Mouse (Mus musculus) adrenal gland, adult 8-10 months (tissue): ENCODE measurements at regions not wholly inside any gene's neighbourhood (a gene's known extent, or its start where the extent isn't known, plus 50 kb on each side); places are given as distances from the start of the nearest gene placed in this dataset.

ENCODE experiments used
- DNase-seq: peaks from one replicate; pipeline ENCODE4 v3.0.0; 2022

- no peak for DNase-seq
Measured at GRCm38 (mm10) chr16:9354331-9355030, 524.6 kb downstream of the 1810013L24Rik start.

DNA sequence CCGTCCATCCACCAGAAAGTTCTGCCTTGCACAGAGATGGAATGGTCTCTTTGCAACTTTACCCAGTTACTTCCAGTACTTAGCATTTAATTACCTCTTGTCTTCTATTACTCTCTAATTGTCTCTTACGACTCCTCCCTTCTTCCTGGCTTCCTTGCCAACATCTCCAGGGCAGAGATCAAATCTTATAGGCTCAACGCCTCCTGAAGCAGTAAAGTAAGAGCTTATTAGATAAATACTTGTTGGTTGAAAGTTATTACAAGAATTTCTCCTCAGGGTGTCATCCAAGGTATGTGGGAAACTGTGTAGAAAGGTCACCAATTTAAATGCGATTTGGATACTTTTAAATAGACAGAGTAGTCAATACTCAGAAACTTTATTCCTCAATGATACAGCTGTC is 528.8 kb downstream of the 1810013L24Rik start:
- DNase-seq, result no peak

DNA sequence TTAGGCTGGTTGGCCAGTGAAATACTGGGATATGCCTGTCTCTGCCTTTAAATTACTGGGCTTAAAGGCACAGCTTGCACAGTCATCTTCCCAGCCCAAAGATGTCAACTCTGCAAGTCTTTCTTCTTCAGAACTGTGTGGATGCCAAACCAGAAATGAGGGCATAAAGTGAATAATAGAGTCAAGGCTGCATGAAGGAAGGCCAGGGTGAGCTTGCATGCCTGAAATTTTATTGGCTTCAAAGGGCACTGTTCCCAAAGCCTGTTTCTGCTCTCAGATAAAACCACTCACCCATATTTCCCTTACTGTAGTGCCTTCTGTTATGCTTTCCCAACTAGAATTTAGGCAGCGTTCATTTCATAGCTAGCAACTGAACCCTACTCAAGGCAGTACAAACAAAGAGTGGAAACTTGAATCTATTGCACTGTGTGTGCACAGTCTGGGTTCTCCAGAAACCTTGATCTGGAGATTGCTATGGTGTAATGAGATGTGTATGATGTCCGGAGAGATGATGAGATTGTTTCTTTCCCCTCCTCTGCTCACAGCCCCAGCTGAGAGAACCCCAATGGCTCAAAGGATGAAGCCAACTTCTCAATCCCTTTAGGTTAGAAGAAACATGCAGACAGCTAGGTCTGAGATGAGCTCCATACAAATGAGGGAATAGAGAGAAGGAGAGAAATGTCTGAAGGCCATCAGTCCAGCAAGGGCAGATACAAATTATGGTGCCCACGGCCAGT is 529.7 kb downstream of the 1810013L24Rik start:
- DNase-seq, result peak; percentile 58

- DNase-seq, result no peak
Measured at GRCm38 (mm10) chr16:9360741-9361255, 530.9 kb downstream of the 1810013L24Rik start.

- no peak for DNase-seq
Measured at GRCm38 (mm10) chr16:9362116-9362515, 532.2 kb downstream of the 1810013L24Rik start.

- DNase-seq, result no peak
Measured at GRCm38 (mm10) chr16:9364105-9364504, 534.2 kb downstream of the 1810013L24Rik start.

GRCm38 (mm10) chr16:9390986-9391385 is 561.1 kb downstream of the 1810013L24Rik start:
- no peak for DNase-seq

- DNase-seq, result no peak
Measured at GRCm38 (mm10) chr16:9404736-9405135, 574.8 kb downstream of the 1810013L24Rik start.

DNA sequence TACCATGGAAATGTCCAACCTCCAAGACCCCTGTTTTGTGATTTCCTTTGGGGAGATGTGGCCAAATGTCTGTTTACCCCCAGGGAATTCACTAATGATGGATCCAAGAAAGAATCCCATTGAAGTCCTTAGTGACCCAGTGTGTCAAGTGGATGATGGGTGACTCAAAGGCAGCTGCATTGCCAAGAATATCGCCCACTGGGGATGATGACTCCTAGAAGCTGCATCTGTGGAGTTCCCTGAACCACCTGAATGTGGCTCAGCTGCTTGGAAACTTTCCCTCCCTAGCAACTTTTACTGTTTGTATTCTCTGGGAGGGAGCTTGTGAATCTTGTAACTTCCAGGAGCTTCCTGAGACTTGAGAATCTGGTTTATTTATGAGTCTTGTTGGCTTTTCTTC is 578.3 kb downstream of the 1810013L24Rik start:
- DNase-seq, result no peak

DNA sequence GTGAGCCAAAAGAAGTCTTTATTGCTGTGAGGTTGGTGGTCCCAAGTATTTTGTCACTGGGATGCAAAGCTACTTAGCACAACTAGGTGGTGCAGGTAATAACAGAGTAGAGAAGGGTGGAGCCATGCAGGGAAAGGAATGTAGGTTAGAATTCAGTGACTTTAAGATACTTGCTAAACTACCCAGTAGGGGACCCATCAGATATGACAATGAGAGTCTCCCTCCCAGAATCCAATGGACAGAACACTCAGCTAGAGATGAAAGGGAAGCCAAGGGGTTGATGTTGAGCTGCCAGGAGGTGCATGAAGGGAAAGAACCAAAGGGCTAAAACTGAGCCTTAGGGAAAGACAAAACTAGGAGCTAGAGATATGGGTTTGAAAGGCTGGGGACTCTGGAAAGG is 564.9 kb downstream of the Grin2a start:
- no peak for DNase-seq

- no peak for DNase-seq
Measured at GRCm38 (mm10) chr16:9439300-9439856, 556.0 kb downstream of the Grin2a start.

DNA sequence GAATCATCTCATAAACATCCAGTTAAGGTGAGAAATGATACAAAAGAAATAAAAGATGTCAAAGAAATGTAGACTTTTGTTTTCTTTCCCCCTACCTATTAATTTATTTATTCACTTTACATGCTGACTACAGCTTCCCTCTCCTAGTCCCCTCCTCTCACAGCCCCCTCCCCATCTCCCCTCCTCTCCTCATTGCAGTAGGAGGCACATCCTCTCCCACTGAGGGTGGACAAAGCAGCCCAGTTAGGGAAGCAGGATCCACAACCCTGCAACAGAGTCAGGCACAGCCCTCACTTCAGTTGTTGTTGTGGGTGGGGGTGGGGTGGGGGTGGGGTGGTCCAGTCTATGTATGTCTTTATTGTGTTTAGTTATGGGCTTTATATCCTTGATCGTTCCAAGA is 555.5 kb downstream of the Grin2a start:
- no peak for DNase-seq

DNA sequence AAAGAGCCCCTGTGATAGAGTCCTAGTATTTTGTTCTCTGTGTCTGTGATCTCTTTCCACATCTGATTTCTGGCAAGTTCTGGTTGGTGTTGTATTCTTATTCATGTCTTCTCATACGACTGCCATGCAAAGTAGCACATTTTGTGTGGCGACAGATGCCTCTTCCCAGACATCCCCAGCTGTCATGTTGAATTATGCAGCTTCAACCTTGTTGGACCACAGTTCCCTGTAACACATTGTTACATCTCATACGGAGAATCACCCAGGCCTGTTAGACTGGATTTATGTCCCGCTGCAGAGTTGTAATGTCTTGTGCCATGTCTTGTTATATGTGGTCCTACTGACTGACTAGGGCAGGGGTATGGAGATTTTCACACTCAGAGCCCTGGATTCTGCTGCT is 543.3 kb downstream of the Grin2a start:
- DNase-seq, result no peak

GRCm38 (mm10) chr16:9457574-9457973 is 537.8 kb downstream of the Grin2a start:
- DNase-seq, result no peak

GRCm38 (mm10) chr16:9462497-9462896 is 532.9 kb downstream of the Grin2a start:
- DNase-seq, result no peak

- no peak for DNase-seq
Measured at GRCm38 (mm10) chr16:9469394-9469793, 526.0 kb downstream of the Grin2a start.

DNA sequence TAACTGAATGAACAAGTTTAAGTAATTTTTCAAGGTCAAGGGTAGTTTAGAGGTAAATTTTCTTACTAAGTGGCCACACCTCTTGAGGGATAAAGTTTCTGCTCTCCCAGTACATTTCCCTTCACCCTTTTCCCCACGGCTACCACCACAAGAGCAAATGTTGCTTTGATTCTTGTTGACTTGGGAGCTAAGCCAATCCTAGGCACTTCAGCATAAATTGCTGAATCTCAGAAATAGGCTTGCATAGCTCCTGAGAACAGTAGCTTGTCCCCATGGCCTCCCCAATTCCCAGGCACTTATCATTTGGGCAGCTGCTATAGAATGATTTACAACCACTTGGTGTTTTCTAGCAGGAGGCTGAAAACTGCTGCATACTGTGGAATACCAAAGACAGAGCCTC is 510.1 kb downstream of the Grin2a start:
- no peak for DNase-seq

DNA sequence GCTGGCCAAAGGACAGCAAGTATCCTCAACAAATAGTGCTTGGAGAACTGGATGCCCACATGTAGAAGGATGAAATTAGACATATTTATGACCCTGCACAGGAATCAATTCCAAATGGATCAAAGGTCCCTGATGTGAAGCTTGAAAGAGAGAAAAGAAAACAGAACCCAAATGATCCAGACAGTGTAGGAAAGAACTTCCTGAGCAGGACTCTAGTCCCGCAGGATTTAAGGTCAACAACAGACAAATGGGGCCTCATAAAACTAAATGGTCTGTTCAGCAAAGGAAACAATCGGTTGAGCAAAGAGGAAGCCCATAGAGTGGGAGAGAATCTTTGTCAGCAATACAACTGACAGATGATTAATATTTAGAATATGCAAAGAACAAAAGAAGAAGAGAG is 497.1 kb downstream of the Grin2a start:
- no peak for DNase-seq

DNA sequence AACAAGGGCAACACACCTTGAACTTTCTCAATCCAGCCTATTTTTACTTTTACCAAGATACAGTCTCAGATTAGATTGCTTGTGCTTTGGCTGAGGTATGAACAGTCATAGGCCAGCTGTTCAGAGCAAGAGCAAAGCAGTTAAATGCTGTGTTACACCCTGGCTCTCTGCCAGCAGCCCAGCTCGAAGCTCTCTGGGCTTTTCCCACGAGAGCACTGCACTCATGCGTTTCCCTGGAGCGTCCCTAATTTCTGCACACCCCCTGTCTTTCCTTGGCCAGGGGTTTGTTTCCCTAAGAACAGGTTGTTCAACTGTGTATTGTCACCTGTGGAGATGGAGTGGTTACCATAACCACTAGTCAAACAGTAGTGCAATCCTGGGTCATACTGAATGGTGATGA is 493.6 kb downstream of the Grin2a start:
- peak; percentile 10 for DNase-seq

DNA sequence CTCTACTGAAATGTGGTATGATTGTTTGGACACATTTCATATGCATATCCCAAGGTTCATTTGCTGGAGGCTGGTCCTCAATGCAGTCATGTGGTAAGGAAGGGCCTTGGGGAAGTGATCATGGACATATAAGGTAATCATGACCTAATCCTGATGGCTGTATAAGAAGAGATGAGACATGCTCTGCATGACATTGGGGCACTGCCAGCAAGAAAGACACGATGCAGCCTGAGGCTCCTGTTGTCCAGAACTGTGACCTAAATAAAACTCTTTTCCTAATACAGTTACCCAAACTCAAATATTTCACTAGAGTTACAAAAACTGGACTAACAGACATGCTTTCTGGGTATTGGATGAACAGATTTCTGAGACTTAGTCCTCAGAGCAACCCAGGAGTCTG is 485.7 kb downstream of the Grin2a start:
- DNase-seq, result no peak

DNA sequence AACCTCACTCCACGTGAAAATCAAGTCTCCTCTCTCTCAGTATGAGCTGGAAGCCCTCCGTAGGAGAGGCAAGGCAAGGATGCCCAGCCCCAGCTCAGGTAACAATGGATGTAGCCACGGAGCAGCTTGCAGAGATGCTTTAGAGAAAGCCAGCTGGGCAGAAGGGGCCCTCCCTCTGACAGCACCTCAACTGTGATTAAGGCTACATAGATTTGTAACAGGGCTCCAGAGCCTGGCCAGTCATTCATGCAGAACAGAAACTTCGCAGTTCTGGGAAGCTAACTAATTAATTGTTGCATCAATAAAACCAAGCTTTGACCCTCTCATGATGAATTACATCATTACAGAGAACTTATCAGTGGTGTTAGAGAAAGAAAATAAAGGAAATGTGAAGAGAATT is 480.8 kb downstream of the Grin2a start:
- DNase-seq, result no peak
